Mouse (Mus musculus) limb, embryonic 11.5 days (tissue): ENCODE measurements around the gene Cmc1. TPM values are rescaled to one million over a fixed set of nuclear protein-coding genes. Genes with fewer than 3 reads are reported as not detected.
"Not testable (repeated sequence)": the region's sequence is repeated elsewhere in the genome, so short reads cannot be mapped to it uniquely, and the experiment has no call there.

Source experiments
- ATAC-seq: fragments of 200-750 bp; cut with Nextera tagmentation; 2 replicates; pipeline ENCODE4 v1.8.0; 2017; ENCODE audit warnings: low read depth; ENCODE audit not compliant: insufficient number of reproducible peaks, low FRiP score, low TSS enrichment
- DNase-seq: peaks from one replicate; pipeline ENCODE4 v3.0.0-alpha.2; 2015; ENCODE audit warnings: low spot score
- H3K27ac ChIP-seq: fragments of 300-500 bp; sonication (generic); replicated peaks from 2 replicates; pipeline ENCODE4 v1.5.1; 2014; ENCODE audit warnings: low read depth, mild to moderate bottlenecking, low read length
- H3K27me3 ChIP-seq: fragments of 300-500 bp; sonication (generic); 2 replicates; pipeline ENCODE4 v1.6.1; 2014; ENCODE audit warnings: mild to moderate bottlenecking, low read length, mixed read lengths; ENCODE audit not compliant: control insufficient read depth, insufficient read depth
- H3K36me3 ChIP-seq: fragments of 300-500 bp; sonication (generic); 2 replicates; pipeline ENCODE4 v1.6.1; 2014; ENCODE audit warnings: mild to moderate bottlenecking, low read length, moderate library complexity, mixed read lengths; ENCODE audit not compliant: control insufficient read depth, insufficient read depth
- H3K4me1 ChIP-seq: fragments of 300-500 bp; sonication (generic); 2 replicates; pipeline ENCODE4 v1.6.1; 2014; ENCODE audit warnings: low read length, mixed read lengths; ENCODE audit not compliant: control insufficient read depth, insufficient read depth
- H3K4me2 ChIP-seq: fragments of 300-500 bp; sonication (generic); 2 replicates; pipeline ENCODE4 v1.6.1; 2014; ENCODE audit warnings: low read depth, mild to moderate bottlenecking, moderate library complexity; ENCODE audit not compliant: severe bottlenecking
- H3K4me3 ChIP-seq: fragments of 300-500 bp; sonication (generic); 2 replicates; pipeline ENCODE4 v1.5.1; 2014; ENCODE audit warnings: low read depth, low read length
- H3K9ac ChIP-seq: fragments of 300-500 bp; sonication (generic); 2 replicates; pipeline ENCODE4 v1.6.1; 2014; ENCODE audit warnings: mild to moderate bottlenecking, low read length
- H3K9me3 ChIP-seq: fragments of 300-500 bp; sonication (generic); 2 replicates; pipeline ENCODE4 v1.6.1; 2016; ENCODE audit warnings: low read length; ENCODE audit not compliant: control insufficient read depth
- WGBS: fragments of 180-500 bp; shearing (Covaris S2); extraction: QIAGEN DNeasy Blood & Tissue Kit; methylation state at CpG from one replicate; pipeline ENCODE4 v1.1.7; 2014; 5-methylcytosine and 5-hydroxymethylcytosine counted together
- polyA plus RNA-seq: library from polyadenylated mRNA; unstranded; fragments of >200 nt; fragmentation: Nextera tagmentation; extraction: Ambion mirVana; gene quantifications from 2 replicates; pipeline ENCODE4 v1.2.1, GENCODE M21; 2014

Gene Cmc1
- polyA plus RNA-seq, 1 experiment from 2014 or later: 40.5 TPM

DNA sequence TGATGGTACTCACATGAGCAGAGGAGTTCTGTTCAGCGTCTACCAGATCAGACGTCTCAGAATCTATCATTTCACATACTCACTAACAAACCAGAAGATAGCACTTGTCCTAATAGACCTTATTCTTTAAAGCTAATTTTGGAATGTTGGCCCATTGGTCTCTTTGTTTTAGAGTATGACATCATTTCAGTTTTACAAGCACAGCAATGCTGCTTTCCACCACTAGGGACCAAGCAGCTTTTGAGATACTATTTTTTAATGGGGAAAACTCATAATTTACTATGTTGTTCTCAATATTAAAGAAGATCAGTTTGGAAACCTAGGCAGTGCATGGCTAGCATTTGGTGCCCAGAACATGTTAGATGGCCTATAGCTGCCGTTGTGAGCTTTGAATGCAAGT lies 7.3 kb upstream of the Cmc1 start:
- no peaks in the 10 kb centered on the region for H3K36me3 ChIP-seq
- DNase-seq: no peak
- no peak overlapping the region for H3K4me2 ChIP-seq
- H3K9ac ChIP-seq: no peak overlapping the region
- no peaks in the 10 kb centered on the region for H3K4me1 ChIP-seq
- H3K27ac ChIP-seq: no peak overlapping the region
- no peaks in the 10 kb centered on the region for H3K27me3 ChIP-seq
- WGBS: 94% methylated on average over 3 of the region's 3 CpGs
- no peak overlapping the region for H3K4me3 ChIP-seq
- H3K9me3 ChIP-seq: no peaks in the 10 kb centered on the region
- ATAC-seq: no peak

DNA sequence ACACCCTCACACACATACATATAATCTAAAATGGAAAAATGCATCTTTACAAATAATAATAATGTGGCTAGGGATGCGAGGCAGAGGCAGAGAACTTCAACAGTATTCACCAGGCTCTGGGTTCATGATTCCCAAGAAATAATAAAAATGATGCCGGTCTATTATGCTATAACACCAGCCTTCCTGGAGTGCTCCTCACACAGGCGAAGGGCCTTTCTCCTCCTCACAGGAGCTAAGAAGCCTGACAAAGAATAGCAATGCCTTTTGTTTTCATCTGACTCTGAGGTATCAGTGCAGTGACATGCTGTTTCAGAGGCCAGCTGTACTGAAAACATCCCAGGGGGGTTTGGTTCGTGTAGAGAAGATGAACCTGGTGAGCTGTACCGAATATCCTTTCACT lies 4.7 kb upstream of the Cmc1 start:
- no peaks in the 10 kb centered on the region for H3K4me1 ChIP-seq
- H3K4me3 ChIP-seq: no peak overlapping the region
- no peak overlapping the region for H3K9ac ChIP-seq
- H3K36me3 ChIP-seq: no peaks in the 10 kb centered on the region
- H3K9me3 ChIP-seq: no peaks in the 10 kb centered on the region
- 87% methylated on average over 5 of the region's 5 CpGs for WGBS
- H3K27me3 ChIP-seq: no peaks in the 10 kb centered on the region
- no peak overlapping the region for H3K27ac ChIP-seq
- H3K4me2 ChIP-seq: no peak overlapping the region
- ATAC-seq (no peak), DNase-seq (no peak)

GRCm38 (mm10) chr9:118151221-118151507 lies 1.2 kb upstream of the Cmc1 start:
- H3K27me3 ChIP-seq: no peaks in the 10 kb centered on the region
- WGBS: 85% methylated on average over 1 of the region's 1 CpGs
- no peak overlapping the region for H3K4me2 ChIP-seq

GRCm38 (mm10) chr9:118150429-118151220 lies 648 bp upstream of the Cmc1 start:
- no peak overlapping the region for H3K9ac ChIP-seq
- no peak overlapping the region for H3K27ac ChIP-seq
- H3K36me3 ChIP-seq: no peaks in the 10 kb centered on the region
- WGBS: 57% methylated on average over 20 of the region's 20 CpGs
- H3K4me3 ChIP-seq: peak overlapping the region; percentile 80; the same call in 1 of the 2 replicates
- peak overlapping the region; percentile 37; the same call in 1 of the 2 replicates for H3K4me2 ChIP-seq
- peak; percentile 60; the same call in 1 of the 2 replicates for ATAC-seq
- H3K27me3 ChIP-seq: no peaks in the 10 kb centered on the region
- no peaks in the 10 kb centered on the region for H3K4me1 ChIP-seq
- DNase-seq: peak; percentile 27
- H3K9me3 ChIP-seq: no peaks in the 10 kb centered on the region

More at GRCm38 (mm10) chr9:118151221-118151507, 1.2 kb upstream of the Cmc1 start:
- H3K27ac ChIP-seq: no peak overlapping the region
- no peak overlapping the region for H3K4me3 ChIP-seq
- no peak for DNase-seq
- H3K36me3 ChIP-seq: no peaks in the 10 kb centered on the region
- no peaks in the 10 kb centered on the region for H3K9me3 ChIP-seq
- no peak for ATAC-seq
- H3K4me1 ChIP-seq: no peaks in the 10 kb centered on the region
- no peak overlapping the region for H3K9ac ChIP-seq

GRCm38 (mm10) chr9:118140356-118140755 lies 9.6 kb downstream of the Cmc1 start:
- not testable (repeated sequence) for H3K9me3 ChIP-seq, H3K4me2 ChIP-seq, H3K9ac ChIP-seq, H3K27ac ChIP-seq, H3K4me3 ChIP-seq, H3K27me3 ChIP-seq, DNase-seq, H3K4me1 ChIP-seq, H3K36me3 ChIP-seq, ATAC-seq
- WGBS: 87% methylated on average over 2 of the region's 3 CpGs

DNA sequence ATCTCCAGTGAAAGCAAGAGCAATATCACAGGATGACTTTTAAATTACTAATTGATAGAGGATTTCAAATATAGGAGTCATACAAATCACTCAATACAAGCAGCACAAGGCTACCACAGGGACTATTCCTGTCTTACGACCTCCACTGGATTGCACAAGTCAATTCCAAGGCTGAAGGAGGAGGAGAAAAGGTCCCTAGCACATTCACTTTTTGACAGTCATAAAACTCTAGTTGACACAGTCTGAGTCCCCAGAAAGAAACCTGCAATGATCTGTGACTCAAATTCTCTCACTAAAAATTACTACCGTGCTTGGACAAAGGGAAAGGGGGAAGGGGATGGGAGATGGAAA lies 39.6 kb downstream of the Cmc1 start:
- Histone ChIP-seq H3K4me2 (no peak overlapping the region), H3K27ac (no peak overlapping the region), H3K9ac (no peak overlapping the region), H3K27me3 (no peaks in the 10 kb centered on the region), H3K4me3 (no peak overlapping the region), H3K36me3 (no peaks in the 10 kb centered on the region), H3K4me1 (no peaks in the 10 kb centered on the region), H3K9me3 (no peaks in the 10 kb centered on the region)
- no peak for ATAC-seq
- no peak for DNase-seq
- WGBS: 66% methylated on average over 2 of the region's 2 CpGs

DNA sequence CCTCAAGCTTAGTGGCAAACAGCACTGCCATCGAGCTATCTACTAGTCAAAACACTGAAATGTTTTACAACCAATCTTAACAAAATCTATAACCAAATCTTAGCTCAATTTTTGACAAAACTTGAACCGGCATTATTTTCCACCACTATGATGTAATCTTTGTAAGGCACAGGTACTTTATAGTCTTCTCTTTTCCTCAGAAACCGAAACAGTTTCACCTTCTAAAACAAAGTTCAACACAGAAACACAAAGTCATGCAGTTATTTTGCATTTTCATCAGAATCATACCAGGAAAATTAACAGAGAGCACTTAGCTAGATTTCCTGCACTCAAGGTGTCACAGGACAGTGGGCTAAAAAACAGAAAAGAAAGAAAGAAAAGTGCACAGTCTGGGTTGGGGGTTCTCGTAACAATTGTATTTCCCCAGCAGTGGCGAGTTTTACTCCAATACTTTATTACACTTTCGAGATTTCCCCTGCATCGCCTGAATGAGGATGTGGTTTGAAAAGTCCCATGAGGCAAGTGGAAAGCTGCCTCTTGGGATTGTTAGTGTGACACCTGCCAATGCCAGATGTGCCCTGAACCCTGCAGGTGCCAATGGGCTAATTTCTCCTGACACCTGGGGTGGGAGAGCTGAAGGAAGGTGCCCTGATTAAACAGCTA lies 40.1 kb downstream of the Cmc1 start:
- no peak overlapping the region for H3K4me3 ChIP-seq
- no peak overlapping the region for H3K9ac ChIP-seq
- no peaks in the 10 kb centered on the region for H3K27me3 ChIP-seq
- no peaks in the 10 kb centered on the region for H3K9me3 ChIP-seq
- no peaks in the 10 kb centered on the region for H3K4me1 ChIP-seq
- no peak overlapping the region for H3K27ac ChIP-seq
- ATAC-seq: no peak
- H3K4me2 ChIP-seq: no peak overlapping the region
- 68% methylated on average over 7 of the region's 7 CpGs for WGBS
- DNase-seq: no peak
- H3K36me3 ChIP-seq: no peaks in the 10 kb centered on the region

DNA sequence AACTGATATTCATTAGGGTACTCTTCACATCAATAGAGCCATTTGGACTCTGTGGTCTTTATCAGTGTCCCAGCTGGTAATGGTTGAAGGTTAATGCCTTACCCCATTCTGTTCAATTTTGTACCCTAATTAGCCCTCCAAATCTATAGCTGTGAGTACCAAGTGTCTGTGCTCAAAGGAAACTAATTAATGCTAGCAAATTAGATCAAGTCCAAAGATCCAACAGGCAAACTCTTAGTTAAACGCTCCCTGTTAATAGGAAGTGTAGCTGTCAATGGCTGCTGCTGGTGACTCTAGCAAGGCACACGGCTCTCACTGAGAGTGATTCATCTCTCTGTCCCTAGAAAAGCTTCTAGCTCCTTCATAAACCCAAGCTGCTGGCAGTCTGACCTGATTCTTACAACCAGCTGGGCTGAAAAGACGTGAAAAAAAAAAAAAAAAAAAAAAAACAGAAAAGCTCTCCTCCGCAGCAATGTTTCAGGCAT lies 41.4 kb downstream of the Cmc1 start:
- Histone ChIP-seq H3K4me2 (no peak overlapping the region), H3K27me3 (no peaks in the 10 kb centered on the region), H3K27ac (no peak overlapping the region), H3K4me1 (no peaks in the 10 kb centered on the region), H3K4me3 (no peak overlapping the region), H3K36me3 (no peaks in the 10 kb centered on the region), H3K9ac (no peak overlapping the region), H3K9me3 (no peaks in the 10 kb centered on the region)
- peak; percentile 9 for DNase-seq
- no peak for ATAC-seq
- WGBS: 50% methylated on average over 4 of the region's 4 CpGs
